Mouse (Mus musculus): ENCODE measurements at regions not wholly inside any gene's neighbourhood (a gene's known extent, or its start where the extent isn't known, plus 50 kb on each side); places are given as distances from the start of the nearest gene placed in this dataset.
"Not testable (repeated sequence)": the region's sequence is repeated elsewhere in the genome, so short reads cannot be mapped to it uniquely, and the experiment has no call there.

DNA sequence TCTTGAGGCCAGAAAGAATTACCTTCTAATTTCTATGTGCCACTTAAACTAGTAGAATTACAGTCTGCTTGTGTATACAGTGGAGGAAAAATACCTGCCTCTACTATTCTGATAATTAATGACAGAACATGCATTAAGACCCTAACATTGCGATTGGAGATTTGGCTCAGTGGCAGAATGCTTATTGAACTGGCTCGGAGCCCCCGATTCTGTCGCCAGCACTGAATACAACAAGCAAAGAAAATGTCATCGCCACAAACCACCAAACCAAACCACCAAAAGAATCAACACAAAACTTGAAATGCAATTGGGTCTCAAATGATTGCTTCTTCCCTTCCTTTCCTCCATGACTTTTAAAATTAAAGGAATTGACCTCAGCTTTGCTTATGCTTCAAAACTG is 122.9 kb upstream of the Emcn start:
- DNase-seq (ENCODE audit: low spot score in 2 of 2), result no peak

GRCm38 (mm10) chr3:137226151-137226550 is 114.7 kb upstream of the Emcn start:
- no peak for DNase-seq (ENCODE audit: low spot score in 2 of 2)

DNA sequence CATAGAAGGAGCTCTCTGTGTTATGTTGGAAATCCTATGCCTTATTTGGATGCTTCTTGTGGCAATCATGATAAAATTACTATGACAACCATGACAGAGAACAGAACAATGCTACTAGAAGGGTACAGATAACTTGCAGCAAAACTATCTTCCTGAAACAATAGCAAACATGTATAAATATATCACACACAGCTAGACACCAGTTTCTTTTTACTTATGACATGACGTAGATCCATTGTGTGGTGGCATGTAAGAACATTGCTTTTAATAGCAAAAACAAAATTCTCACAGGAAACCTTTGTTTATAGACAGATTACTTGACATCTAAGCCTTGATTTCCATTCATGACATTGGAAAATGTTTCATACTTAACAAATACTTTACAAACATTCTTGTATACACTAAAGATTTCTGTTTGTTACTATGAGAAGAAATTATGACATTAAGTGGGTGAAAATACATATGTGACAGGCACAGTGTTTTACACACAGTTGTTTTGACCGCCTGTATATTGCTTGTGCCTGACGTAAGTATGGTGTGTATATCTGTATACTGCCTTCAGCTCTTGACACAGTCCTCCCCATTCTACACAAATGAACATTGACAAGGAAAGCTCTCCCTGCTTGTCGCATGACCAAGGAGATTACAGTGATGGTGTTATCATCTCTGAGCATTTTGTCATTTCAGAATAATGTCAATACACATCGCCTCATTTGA is 113.6 kb upstream of the Emcn start:
- no peak for DNase-seq (ENCODE audit: low spot score in 2 of 2)

DNA sequence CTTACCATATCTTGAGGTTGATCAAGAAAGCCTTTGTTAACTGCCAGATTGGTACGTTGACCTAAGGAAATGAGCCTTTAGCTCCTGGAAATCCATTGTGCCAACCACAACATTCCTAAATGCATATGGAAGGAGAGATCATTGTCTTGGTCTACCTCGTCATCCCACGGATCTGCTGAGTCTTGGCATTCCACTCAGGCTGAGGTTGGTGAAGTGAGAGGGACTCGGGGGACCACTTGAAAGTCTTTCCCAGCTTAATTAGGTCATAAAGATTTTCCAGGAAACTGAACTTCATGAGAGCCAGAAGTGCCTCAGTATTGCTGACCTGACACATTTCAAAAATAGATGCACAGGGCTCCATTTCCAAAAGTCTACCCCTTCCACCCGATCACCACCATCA is 112.5 kb upstream of the Emcn start:
- DNase-seq (ENCODE audit: low spot score in 2 of 2), result no peak

DNA sequence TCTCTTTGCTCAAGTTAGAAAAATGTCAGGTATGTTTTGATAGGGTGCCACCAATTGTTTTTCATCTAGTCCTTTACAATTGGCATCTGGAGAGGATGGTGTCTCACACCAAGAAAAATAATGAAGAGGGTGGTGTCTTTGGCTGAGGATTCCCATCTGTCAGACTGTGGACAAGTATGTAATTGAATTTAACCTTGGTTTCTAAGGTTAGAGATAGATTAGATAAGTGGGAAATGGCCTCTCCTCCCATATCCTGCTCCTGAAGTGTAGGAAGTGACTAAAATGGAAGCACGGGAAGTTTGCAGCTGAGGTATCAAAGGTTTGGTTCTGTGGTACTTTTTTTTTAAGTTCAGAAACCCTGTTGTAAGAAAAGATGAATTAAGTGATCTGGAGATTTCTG is 98.0 kb upstream of the Emcn start:
- no peak for DNase-seq (ENCODE audit: low spot score in 2 of 2)

DNA sequence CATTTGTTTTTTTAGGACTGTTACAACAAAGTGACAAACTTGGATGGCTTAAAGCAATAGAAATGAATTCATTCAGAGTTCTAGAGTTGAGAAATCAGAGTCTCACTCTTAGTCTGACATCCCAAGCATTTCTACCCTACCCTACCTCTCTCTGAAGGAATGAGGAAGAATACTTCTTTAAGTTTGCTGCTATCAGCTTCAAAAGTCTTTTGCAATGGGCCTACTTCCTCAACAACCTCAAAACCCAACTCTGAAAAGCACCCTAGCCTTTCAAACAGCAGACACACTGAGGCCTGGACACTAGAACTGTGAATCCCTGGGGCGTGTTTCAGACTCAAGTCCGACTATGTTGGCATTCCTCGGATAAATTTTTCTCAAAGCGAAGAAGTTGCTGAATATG is 77.0 kb upstream of the Emcn start:
- no peak for DNase-seq (ENCODE audit: low spot score in 2 of 2)

- no peak for DNase-seq (ENCODE audit: low spot score in 2 of 2)
Observed at GRCm38 (mm10) chr3:137267752-137268151, 73.1 kb upstream of the Emcn start.

GRCm38 (mm10) chr3:137275444-137275843 is 65.4 kb upstream of the Emcn start:
- peak in 1 of 2 experiments; percentile 15 for DNase-seq (ENCODE audit: low spot score in 2 of 2)

- DNase-seq (ENCODE audit: low spot score in 2 of 2), result no peak
Observed at GRCm38 (mm10) chr3:137279284-137279683, 61.6 kb upstream of the Emcn start.

GRCm38 (mm10) chr3:137281052-137281451 is 59.8 kb upstream of the Emcn start:
- DNase-seq (ENCODE audit: low spot score in 2 of 2), result no peak

GRCm38 (mm10) chr3:137287558-137287957 is 53.3 kb upstream of the Emcn start:
- not testable (repeated sequence) for DNase-seq (ENCODE audit: low spot score in 2 of 2)

- DNase-seq (ENCODE audit: low spot score in 2 of 2), result no peak
Observed at GRCm38 (mm10) chr3:137288301-137288942, 52.4 kb upstream of the Emcn start.

- DNase-seq (ENCODE audit: low spot score in 2 of 2), result no peak
Observed at GRCm38 (mm10) chr3:137288943-137289682, 51.8 kb upstream of the Emcn start.

DNA sequence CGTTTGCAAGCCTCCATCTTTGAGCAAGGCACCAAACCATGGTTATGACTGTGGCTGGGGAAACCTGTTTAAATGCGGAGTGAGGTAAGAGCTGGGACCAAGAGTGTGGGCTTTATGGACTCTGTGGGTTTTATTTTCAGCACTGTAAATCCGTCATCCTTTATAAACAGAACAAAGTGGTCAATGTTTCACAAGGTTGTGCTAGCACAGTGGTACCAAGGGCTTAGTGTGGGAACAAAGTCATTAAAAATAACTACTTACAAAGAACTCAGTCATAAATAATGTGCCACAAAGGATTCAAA is 51.2 kb upstream of the Emcn start:
- no peak for DNase-seq (ENCODE audit: low spot score in 2 of 2)

Data from layer of hippocampus, adult 8-10 months (tissue).